Mouse (Mus musculus) liver, adult 2 months (tissue): ENCODE results near the gene Mthfs. TPM values are rescaled to one million over a fixed set of nuclear protein-coding genes. Genes with fewer than 3 reads are reported as not detected.
"Not testable (repeated sequence)": the region's sequence is repeated elsewhere in the genome, so short reads cannot be mapped to it uniquely, and the experiment has no call there.

Source experiments
- DNase-seq: peaks from one replicate; pipeline ENCODE4 v3.0.0-alpha.2; 2011; ENCODE audit warnings: low read depth, low spot score; ENCODE audit errors: extremely low read depth
- H3K27ac ChIP-seq: fragments of 200-500 bp; replicated peaks from 2 replicates; pipeline ENCODE4 v1.5.1; 2012; ENCODE audit warnings: low read depth, mild to moderate bottlenecking, control low read depth, inconsistent platforms, low read length; ENCODE audit not compliant: insufficient read depth
- H3K27me3 ChIP-seq: fragments of 200-500 bp; 2 replicates; pipeline ENCODE4 v1.6.1; 2012; ENCODE audit warnings: mild to moderate bottlenecking, moderate library complexity, low read length, inconsistent platforms; ENCODE audit not compliant: control insufficient read depth, insufficient read depth
- H3K36me3 ChIP-seq: fragments of 200-500 bp; 2 replicates; pipeline ENCODE4 v1.6.1; 2012; ENCODE audit warnings: low read length, inconsistent platforms; ENCODE audit not compliant: control insufficient read depth, insufficient read depth
- H3K4me1 ChIP-seq: fragments of 200-500 bp; 2 replicates; pipeline ENCODE4 v1.6.1; 2011; ENCODE audit warnings: low read length; ENCODE audit not compliant: control insufficient read depth, insufficient read depth
- H3K4me3 ChIP-seq: fragments of 200-500 bp; 2 replicates; pipeline ENCODE4 v1.5.1; 2011; ENCODE audit warnings: low read depth, mild to moderate bottlenecking, control low read depth, low read length, moderate library complexity; ENCODE audit not compliant: insufficient read depth
- H3K79me2 ChIP-seq: fragments of 200-500 bp; 2 replicates; pipeline ENCODE4 v1.6.1; 2012; ENCODE audit warnings: inconsistent platforms, mild to moderate bottlenecking, low read length, moderate library complexity; ENCODE audit not compliant: control insufficient read depth, insufficient read depth
- H3K9ac ChIP-seq: fragments of 200-500 bp; 2 replicates; pipeline ENCODE4 v1.6.1; 2012; ENCODE audit warnings: low read depth, mild to moderate bottlenecking, control low read depth, inconsistent platforms, low read length
- CTCF ChIP-seq: fragments of 200-500 bp; IDR thresholded peaks from 2 replicates; pipeline ENCODE4 v1.5.1; 2011; ENCODE audit warnings: low read depth, low read length, control low read depth
- WGBS: fragments of 180-500 bp; shearing (Covaris S2); methylation state at CpG from one replicate; pipeline ENCODE4 v1.1.7; 2018; 5-methylcytosine and 5-hydroxymethylcytosine counted together
- polyA plus RNA-seq: library from polyadenylated mRNA; depleted of rRNA; stranded (reverse); fragments of >200 nt; gene quantifications from 2 replicates; pipeline ENCODE4 v1.2.3, GENCODE M21; 2012; rRNA removed
- total RNA-seq: library from RNA; depleted of rRNA; stranded (reverse); fragments of >200 nt; gene quantifications from 2 replicates; pipeline ENCODE4 v1.2.3, GENCODE M21; 2014; rRNA removed

Gene Mthfs
- total RNA-seq (60.2 and 73.8 TPM in 2 replicates), polyA plus RNA-seq (33.1 and 33.4 TPM in 2 replicates)

GRCm38 (mm10) chr9:89210353-89211064 is at the start of gene Mthfs:
Gene Mthfs, plus strand, starts transcription at chr9:89210676.
- H3K36me3 ChIP-seq, H3K4me1 ChIP-seq, H3K27me3 ChIP-seq, H3K79me2 ChIP-seq: not testable (repeated sequence)
- whole genome bisulfite sequencing: 21% methylated on average over 9 of the region's 12 CpGs
- TF ChIP-seq CTCF: 0 out of 2 replicates have a peak, but pooled peaks have one; percentile 12
- Histone ChIP-seq H3K27ac (peak within 1 kb of the TSS; percentile 90), H3K4me3 (peak within 1 kb of the TSS; percentile 71), H3K9ac (peak within 1 kb of the TSS; percentile 85)
- DNase-seq: peak; percentile 35

- DNase-seq, H3K79me2 ChIP-seq, H3K9ac ChIP-seq, H3K27me3 ChIP-seq, H3K4me3 ChIP-seq, H3K27ac ChIP-seq, H3K36me3 ChIP-seq, H3K4me1 ChIP-seq: not testable (repeated sequence)
Observed at GRCm38 (mm10) chr9:89172539-89172938, 37.9 kb upstream of the Mthfs start.

- not testable (repeated sequence) for H3K4me3 ChIP-seq
- peak; percentile 2 for DNase-seq
Observed at GRCm38 (mm10) chr9:89178833-89179232, 31.6 kb upstream of the Mthfs start.

GRCm38 (mm10) chr9:89179469-89179868 is 31.0 kb upstream of the Mthfs start:
- not testable (repeated sequence) for H3K27me3 ChIP-seq, DNase-seq, H3K9ac ChIP-seq, H3K27ac ChIP-seq, H3K79me2 ChIP-seq, H3K4me1 ChIP-seq, H3K36me3 ChIP-seq, H3K4me3 ChIP-seq
- 62% methylated on average over 4 of the region's 4 CpGs for WGBS

More at GRCm38 (mm10) chr9:89178833-89179232, 31.6 kb upstream of the Mthfs start:
- WGBS: 18% methylated on average over 3 of the region's 3 CpGs
- H3K9ac ChIP-seq, H3K27me3 ChIP-seq, H3K27ac ChIP-seq, H3K4me1 ChIP-seq, H3K79me2 ChIP-seq, H3K36me3 ChIP-seq: not testable (repeated sequence)
- peak; percentile 23; the same call in 1 of the 2 replicates for TF ChIP-seq CTCF

GRCm38 (mm10) chr9:89187006-89187405 is 23.5 kb upstream of the Mthfs start:
- H3K9ac ChIP-seq, H3K4me1 ChIP-seq, DNase-seq, H3K27ac ChIP-seq, H3K36me3 ChIP-seq, H3K79me2 ChIP-seq, H3K4me3 ChIP-seq, H3K27me3 ChIP-seq: not testable (repeated sequence)
- WGBS: 76% methylated on average over 15 of the region's 15 CpGs

- not testable (repeated sequence) for H3K4me3 ChIP-seq, H3K9ac ChIP-seq, H3K27me3 ChIP-seq, H3K36me3 ChIP-seq, H3K27ac ChIP-seq, DNase-seq, H3K79me2 ChIP-seq, H3K4me1 ChIP-seq
Observed at GRCm38 (mm10) chr9:89195483-89195882, 15.0 kb upstream of the Mthfs start.

GRCm38 (mm10) chr9:89197509-89197908 is 13.0 kb upstream of the Mthfs start:
- H3K27me3 ChIP-seq, H3K9ac ChIP-seq, H3K79me2 ChIP-seq, H3K36me3 ChIP-seq, H3K4me3 ChIP-seq, H3K27ac ChIP-seq, DNase-seq, H3K4me1 ChIP-seq: not testable (repeated sequence)
- WGBS: 75% methylated on average over 1 of the region's 1 CpGs

- not testable (repeated sequence) for H3K79me2 ChIP-seq, H3K36me3 ChIP-seq, H3K9ac ChIP-seq, DNase-seq, H3K27ac ChIP-seq, H3K27me3 ChIP-seq, H3K4me1 ChIP-seq, H3K4me3 ChIP-seq
- 79% methylated on average over 3 of the region's 3 CpGs for WGBS
Observed at GRCm38 (mm10) chr9:89198349-89198748, 12.1 kb upstream of the Mthfs start.

- not testable (repeated sequence) for H3K27me3 ChIP-seq, H3K9ac ChIP-seq, H3K4me1 ChIP-seq, DNase-seq, H3K27ac ChIP-seq, H3K79me2 ChIP-seq, H3K4me3 ChIP-seq, H3K36me3 ChIP-seq
- WGBS: 57% methylated on average over 5 of the region's 5 CpGs
Observed at GRCm38 (mm10) chr9:89198969-89199416, 11.5 kb upstream of the Mthfs start, which contains the start of the genes Bcl2a1b and Gm29094. Gene Bcl2a1b, plus strand, starts transcription at chr9:89199209. Gene Gm29094, plus strand, starts transcription at chr9:89199379.
